Mouse (Mus musculus) liver, embryonic 13.5 days (tissue): ENCODE results near the gene Baiap2l2. TPM values are rescaled to one million over a fixed set of nuclear protein-coding genes. Genes with fewer than 3 reads are reported as not detected.

Source experiments
- ATAC-seq: fragments of 200-750 bp; cut with Nextera tagmentation; 2 replicates; pipeline ENCODE4 v1.8.0; 2017; ENCODE audit warnings: low read depth, mild to moderate bottlenecking, moderate number of reproducible peaks, moderate library complexity
- DNase-seq: peaks from one replicate; pipeline ENCODE4 v3.0.0; 2022
- H3K27ac ChIP-seq: fragments of 300-500 bp; sonication (generic); 2 replicates; pipeline ENCODE4 v1.5.1; 2015; ENCODE audit warnings: moderate library complexity, mild to moderate bottlenecking, inconsistent platforms
- H3K27me3 ChIP-seq: fragments of 300-500 bp; sonication (generic); 2 replicates; pipeline ENCODE4 v1.6.1; 2015; ENCODE audit warnings: mild to moderate bottlenecking, inconsistent platforms
- H3K36me3 ChIP-seq: fragments of 300-500 bp; sonication (generic); 2 replicates; pipeline ENCODE4 v1.6.1; 2015; ENCODE audit warnings: mild to moderate bottlenecking, inconsistent platforms
- H3K4me1 ChIP-seq: fragments of 300-500 bp; sonication (generic); replicated peaks from 2 replicates; pipeline ENCODE4 v1.6.1; 2015; ENCODE audit warnings: inconsistent platforms
- H3K4me2 ChIP-seq: fragments of 300-500 bp; sonication (generic); 2 replicates; pipeline ENCODE4 v1.6.1; 2015; ENCODE audit warnings: inconsistent platforms, mild to moderate bottlenecking, moderate library complexity
- H3K4me3 ChIP-seq: fragments of 300-500 bp; sonication (generic); replicated peaks from 2 replicates; pipeline ENCODE4 v1.5.1; 2015; ENCODE audit warnings: mild to moderate bottlenecking, inconsistent platforms
- H3K9ac ChIP-seq: fragments of 300-500 bp; sonication (generic); 2 replicates; pipeline ENCODE4 v1.6.1; 2015; ENCODE audit warnings: mild to moderate bottlenecking, inconsistent platforms
- H3K9me3 ChIP-seq: fragments of 300-500 bp; sonication (generic); replicated peaks from 2 replicates; pipeline ENCODE4 v1.6.1; 2016; ENCODE audit warnings: inconsistent platforms
- WGBS: fragments of 180-500 bp; shearing (Covaris S2); methylation state at CpG from one replicate; pipeline ENCODE4 v1.1.7; 2015; ENCODE audit not compliant: insufficient replicate concordance; 5-methylcytosine and 5-hydroxymethylcytosine counted together
- polyA plus RNA-seq: library from polyadenylated mRNA; unstranded; fragments of >200 nt; fragmentation: Nextera tagmentation; extraction: Ambion mirVana; gene quantifications from 2 replicates; pipeline ENCODE4 v1.2.1, GENCODE M21; 2015

Baiap2l2 gene
- polyA plus RNA-seq, 1 experiment from 2014 or later: 1.8 TPM

DNA sequence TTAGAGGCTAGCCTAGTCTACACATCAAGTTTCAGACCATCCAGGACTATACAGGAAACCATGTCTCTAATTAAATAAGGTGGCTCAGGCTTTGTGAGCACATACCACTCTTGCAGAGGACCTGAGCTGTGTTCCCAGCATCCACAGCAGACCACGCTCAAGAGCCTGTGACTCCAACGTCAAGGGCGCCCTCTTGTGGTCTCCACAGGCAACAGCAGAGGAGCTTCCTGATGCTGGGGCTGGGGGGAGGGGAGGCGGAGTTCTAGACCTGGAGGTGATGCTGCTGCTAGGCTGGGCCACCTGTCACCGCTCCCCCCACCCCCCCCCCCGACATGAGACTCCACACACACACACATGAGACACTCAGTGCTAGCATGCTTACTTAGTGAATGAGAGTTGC is 5.1 kb downstream of the Baiap2l2 start:
- Histone ChIP-seq H3K36me3 (no peaks in the 10 kb centered on the region), H3K27ac (no peak overlapping the region), H3K9me3 (no peaks in the 10 kb centered on the region), H3K4me2 (no peak overlapping the region), H3K9ac (no peak overlapping the region), H3K4me3 (no peak overlapping the region), H3K27me3 (no peaks in the 10 kb centered on the region), H3K4me1 (peaks cover 33% of the 10 kb centered on the region)
- WGBS: 28% methylated on average over 6 of the region's 6 CpGs
- ATAC-seq (no peak), DNase-seq (no peak)

DNA sequence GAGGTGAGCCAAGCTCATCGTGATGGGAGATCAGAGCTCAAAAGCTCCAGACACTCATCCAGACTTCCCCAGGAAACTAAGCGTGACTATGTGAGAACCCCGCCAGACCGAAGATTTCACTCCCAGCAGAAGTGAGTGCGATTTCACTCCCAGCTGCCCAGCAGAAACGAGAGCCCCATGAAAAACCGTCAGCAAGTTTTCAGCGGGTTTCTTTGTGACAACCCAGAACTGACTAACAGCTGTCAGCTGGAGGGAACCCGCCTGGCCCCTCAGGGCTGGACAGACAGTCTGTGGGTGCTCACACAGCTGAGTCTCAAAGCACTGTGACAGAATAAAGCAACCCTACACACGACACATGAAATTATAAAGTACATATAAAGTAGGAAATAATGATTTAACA is 7.6 kb downstream of the Baiap2l2 start:
- H3K4me1 ChIP-seq: peaks cover 26% of the 10 kb centered on the region
- no peaks in the 10 kb centered on the region for H3K9me3 ChIP-seq
- DNase-seq: no peak
- ATAC-seq: no peak
- H3K4me3 ChIP-seq: no peak overlapping the region
- H3K4me2 ChIP-seq: no peak overlapping the region
- no peaks in the 10 kb centered on the region for H3K36me3 ChIP-seq
- H3K27ac ChIP-seq: no peak overlapping the region
- WGBS: 58% methylated on average over 10 of the region's 10 CpGs
- H3K9ac ChIP-seq: no peak overlapping the region
- 0 out of 2 replicates have a peak, but pooled peaks cover 3% of the 10 kb centered on the region for H3K27me3 ChIP-seq

DNA sequence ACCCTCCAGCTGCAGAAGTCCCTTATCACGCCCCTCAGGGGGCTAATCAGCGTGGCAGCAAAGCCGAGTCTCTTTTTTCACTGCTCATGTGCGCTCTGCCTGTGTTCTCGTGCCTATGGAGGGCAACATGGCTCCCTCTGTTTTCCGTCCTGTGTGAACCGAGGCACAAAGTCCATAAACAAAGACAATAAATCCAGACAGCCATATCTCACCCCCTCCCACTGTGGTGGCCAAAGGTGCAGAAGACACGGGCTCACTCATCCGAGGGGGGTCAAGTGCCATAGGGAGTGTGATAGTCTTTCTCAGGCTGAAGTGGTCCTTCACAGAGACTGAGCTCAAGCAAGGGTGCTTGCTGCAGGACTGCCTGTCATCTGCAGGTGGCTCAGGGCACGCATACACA is 12.3 kb downstream of the Baiap2l2 start:
- no peak for ATAC-seq
- no peak for DNase-seq
- Histone ChIP-seq H3K27me3 (peaks cover 21% of the 10 kb centered on the region; the same call in 1 of the 2 replicates), H3K9me3 (no peaks in the 10 kb centered on the region), H3K9ac (no peak overlapping the region), H3K4me3 (no peak overlapping the region), H3K27ac (no peak overlapping the region), H3K4me1 (peaks cover 14% of the 10 kb centered on the region), H3K36me3 (no peaks in the 10 kb centered on the region), H3K4me2 (no peak overlapping the region)
- 45% methylated on average over 10 of the region's 10 CpGs for WGBS

DNA sequence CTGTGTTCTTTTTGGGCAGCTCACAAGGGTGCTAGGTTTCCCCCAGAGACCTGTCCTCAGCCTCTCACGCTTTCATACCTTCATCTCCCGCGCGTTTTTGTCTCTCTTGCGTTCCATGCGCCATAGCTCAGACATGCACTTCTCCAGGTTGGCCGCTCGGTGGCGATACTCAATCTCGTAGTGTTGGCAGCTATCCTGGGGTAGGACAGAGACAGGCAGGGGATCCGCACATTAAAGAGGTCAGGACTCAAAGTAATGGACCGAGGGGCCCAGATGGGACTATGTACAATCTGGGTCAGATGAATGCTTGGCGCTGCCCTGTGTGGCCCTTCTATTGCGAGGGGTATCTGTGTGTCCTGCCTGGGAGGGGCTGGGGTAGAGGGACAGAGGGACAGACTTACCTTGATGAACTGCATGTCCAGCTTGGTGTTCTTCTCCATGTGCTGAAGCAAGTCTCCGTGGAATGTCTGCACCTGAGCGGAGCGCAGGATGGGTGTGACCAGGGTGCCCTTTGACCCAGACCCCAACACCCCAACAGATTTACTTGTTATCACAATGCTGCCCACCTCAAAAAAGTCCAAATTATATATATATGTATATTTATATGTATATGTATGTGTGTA is 14.1 kb downstream of the Baiap2l2 start:
- Histone ChIP-seq H3K9me3 (no peaks in the 10 kb centered on the region), H3K36me3 (no peaks in the 10 kb centered on the region), H3K9ac (no peak overlapping the region), H3K4me2 (peak overlapping the region; percentile 64), H3K27ac (no peak overlapping the region), H3K4me3 (peak overlapping the region; percentile 41), H3K27me3 (peaks cover 36% of the 10 kb centered on the region; the same call in 1 of the 2 replicates), H3K4me1 (peaks cover 14% of the 10 kb centered on the region)
- WGBS: 13% methylated on average over 17 of the region's 17 CpGs
- peak; percentile 35 for DNase-seq
- ATAC-seq: 0 out of 2 replicates have a peak, but pooled peaks have one; percentile 12

DNA sequence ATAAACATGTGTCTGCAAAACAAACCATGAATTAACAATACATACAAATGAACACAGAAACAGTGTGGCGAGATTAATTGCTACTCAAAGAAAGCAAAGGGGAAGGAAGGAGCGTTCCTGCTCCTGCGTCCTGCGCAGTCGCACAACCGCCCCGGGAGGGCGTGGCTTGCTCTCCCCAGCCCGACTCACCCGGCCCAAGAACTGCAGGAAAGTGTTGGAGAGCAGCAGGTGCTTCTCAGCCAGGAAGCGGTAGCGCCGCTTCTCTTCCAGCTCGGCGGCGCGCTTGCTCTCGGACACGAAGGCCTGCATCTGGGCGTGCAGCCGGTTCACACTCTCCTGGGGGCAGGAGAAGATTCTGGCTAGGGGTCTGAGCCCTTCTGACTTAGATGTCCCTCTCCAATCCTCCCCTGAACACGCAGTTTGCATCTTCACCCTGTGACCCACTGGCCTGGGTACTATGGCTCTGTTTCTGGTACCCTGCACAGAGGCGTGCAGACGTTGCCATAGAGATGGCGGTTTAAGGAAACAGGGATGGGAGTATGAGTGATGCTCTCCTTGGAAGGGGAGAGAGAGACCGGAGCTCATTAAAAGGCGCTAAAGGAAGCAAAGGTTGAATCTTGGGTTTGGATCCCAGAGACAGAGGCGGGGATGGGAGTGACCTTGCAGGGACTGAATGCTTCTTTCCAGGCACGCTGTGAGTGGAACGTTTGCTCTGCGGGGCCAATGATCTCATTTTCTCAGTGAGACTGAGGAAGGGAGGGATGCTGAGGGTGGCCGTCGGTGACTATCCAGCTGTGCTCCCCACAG is 14.8 kb downstream of the Baiap2l2 start:
- no peak overlapping the region for H3K27ac ChIP-seq
- H3K9me3 ChIP-seq: no peaks in the 10 kb centered on the region
- peaks cover 14% of the 10 kb centered on the region for H3K4me1 ChIP-seq
- peak; percentile 62 for DNase-seq
- peak; percentile 68 for ATAC-seq
- H3K27me3 ChIP-seq: peaks cover 41% of the 10 kb centered on the region; the same call in 1 of the 2 replicates
- H3K4me3 ChIP-seq: peak overlapping the region; percentile 41
- 2% methylated on average over 33 of the region's 33 CpGs for WGBS
- peak overlapping the region; percentile 49 for H3K9ac ChIP-seq
- no peaks in the 10 kb centered on the region for H3K36me3 ChIP-seq
- H3K4me2 ChIP-seq: peak overlapping the region; percentile 64

DNA sequence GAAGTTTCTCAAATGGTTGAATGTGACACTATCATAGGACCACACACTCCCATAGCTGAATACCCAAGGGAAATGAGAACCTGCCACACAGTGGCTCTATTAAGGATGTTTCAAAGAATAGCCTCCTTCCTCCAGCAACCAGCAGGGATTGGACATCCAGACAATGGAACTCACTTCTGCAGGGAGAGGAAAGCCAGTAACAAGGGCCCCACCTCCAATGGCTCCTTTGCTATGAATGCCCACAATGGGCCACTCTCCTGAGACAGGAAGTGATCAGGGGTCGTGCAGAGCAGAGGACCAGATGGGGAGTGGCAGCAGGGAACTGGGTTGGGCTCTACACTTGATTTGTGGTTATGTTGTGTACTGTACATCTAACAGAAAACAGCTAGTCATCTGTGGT is 16.8 kb downstream of the Baiap2l2 start:
- no peak for DNase-seq
- Histone ChIP-seq H3K36me3 (no peaks in the 10 kb centered on the region), H3K4me3 (no peak overlapping the region), H3K9me3 (no peaks in the 10 kb centered on the region), H3K9ac (no peak overlapping the region), H3K4me1 (peaks cover 14% of the 10 kb centered on the region), H3K4me2 (no peak overlapping the region), H3K27ac (no peak overlapping the region), H3K27me3 (peaks cover 56% of the 10 kb centered on the region)
- no peak for ATAC-seq
- 8% methylated on average over 1 of the region's 1 CpGs for whole genome bisulfite sequencing

DNA sequence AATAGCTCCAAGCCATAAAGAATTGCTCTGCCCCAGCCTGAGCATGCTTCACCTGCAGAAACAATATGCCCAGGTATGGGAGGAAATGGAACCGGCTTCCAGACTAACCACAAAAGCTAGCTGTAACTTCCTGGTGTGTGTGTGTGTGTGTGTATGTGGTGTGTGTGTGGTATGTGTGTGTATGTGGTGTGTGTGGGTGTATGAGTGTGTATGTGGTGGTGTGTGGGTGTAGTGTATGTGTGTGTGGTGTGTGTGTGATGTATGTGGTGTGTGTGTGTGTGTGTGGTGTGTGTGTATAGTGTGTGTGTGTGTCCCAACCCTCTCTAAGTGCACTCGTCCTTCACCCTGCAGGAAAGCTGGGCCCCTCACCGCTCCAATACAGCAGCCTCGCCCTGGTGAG is 20.0 kb downstream of the Baiap2l2 start:
- Histone ChIP-seq H3K9ac (no peak overlapping the region), H3K27me3 (peaks cover 75% of the 10 kb centered on the region), H3K4me2 (no peak overlapping the region), H3K36me3 (no peaks in the 10 kb centered on the region), H3K4me3 (no peak overlapping the region), H3K27ac (no peak overlapping the region), H3K4me1 (peaks cover 16% of the 10 kb centered on the region), H3K9me3 (no peaks in the 10 kb centered on the region)
- WGBS: 42% methylated on average over 4 of the region's 4 CpGs
- DNase-seq (no peak), ATAC-seq (no peak)

DNA sequence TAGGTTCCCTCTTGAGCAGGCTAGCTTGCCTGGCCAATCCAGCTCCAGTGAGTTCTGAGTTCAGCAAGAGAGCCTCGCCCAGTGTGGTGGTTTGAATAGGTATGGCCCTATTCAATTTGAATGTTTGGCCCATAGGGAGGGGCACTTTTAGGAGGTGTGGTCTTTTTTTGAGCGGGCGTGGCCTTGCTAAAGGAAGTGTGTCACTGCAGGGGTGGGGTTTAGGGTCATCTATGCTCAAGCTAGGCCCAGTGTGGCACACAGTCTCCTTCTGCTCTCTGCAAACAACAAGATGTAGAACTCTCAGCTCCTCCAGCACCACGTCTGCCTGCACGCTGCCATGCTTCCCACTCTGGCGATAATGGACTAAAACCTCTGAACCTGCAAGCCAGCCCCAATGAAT is 21.6 kb downstream of the Baiap2l2 start:
- Histone ChIP-seq H3K4me2 (no peak overlapping the region), H3K9ac (no peak overlapping the region), H3K36me3 (no peaks in the 10 kb centered on the region), H3K9me3 (no peaks in the 10 kb centered on the region), H3K4me3 (no peak overlapping the region), H3K4me1 (peaks cover 14% of the 10 kb centered on the region), H3K27ac (no peak overlapping the region), H3K27me3 (peaks cover 90% of the 10 kb centered on the region)
- WGBS: 72% methylated on average over 6 of the region's 6 CpGs
- no peak for ATAC-seq
- DNase-seq: no peak

DNA sequence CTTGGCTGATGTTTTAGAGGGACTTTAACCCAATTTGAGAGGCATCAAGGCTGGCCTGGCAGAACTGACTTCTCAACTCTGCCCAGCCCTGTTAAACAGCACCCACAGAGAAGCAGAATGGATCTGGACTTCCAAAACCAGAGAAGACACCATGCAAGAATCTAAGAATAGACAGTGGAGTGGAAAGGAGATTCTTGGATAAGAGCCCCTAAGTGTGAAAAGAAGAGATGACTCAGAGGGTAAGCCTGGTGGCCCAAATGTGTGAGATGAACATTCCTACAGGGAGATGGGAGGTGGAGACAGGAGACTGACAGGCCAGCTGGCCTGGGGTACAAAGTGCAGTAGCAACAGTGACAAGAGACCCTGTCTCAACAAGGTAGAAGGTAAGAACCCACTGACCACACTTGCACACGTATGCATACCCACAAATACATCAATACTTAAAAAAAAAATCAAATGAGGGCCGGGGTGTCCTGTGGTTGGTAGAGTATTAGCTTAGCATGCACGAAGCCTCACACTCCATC is 22.5 kb downstream of the Baiap2l2 start:
- no peak overlapping the region for H3K4me3 ChIP-seq
- WGBS: 64% methylated on average over 3 of the region's 3 CpGs

DNA sequence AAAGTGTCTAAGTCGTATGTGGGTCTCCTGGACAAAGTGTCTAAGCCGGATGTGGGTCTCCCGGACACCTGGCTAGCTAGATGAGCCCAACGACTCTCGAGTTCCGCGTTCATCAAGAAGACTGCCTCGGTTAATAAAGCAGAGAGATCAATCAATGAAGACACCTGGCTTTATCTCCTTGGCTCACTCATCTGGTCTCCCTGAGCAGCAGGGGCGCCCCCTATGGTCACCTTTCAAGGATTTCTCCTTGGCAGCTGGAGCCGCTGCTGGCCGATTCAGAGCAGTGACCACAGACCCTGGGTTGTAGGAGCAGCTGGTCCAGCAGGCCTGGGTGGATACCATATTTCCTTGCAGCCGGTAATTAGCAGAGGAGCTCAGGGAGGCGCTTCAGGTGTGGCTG is 23.0 kb downstream of the Baiap2l2 start:
- H3K36me3 ChIP-seq: no peaks in the 10 kb centered on the region
- no peaks in the 10 kb centered on the region for H3K9me3 ChIP-seq
- ATAC-seq: no peak
- no peak overlapping the region for H3K9ac ChIP-seq
- WGBS: 17% methylated on average over 13 of the region's 13 CpGs
- H3K4me3 ChIP-seq: no peak overlapping the region
- peaks cover 89% of the 10 kb centered on the region for H3K27me3 ChIP-seq
- H3K4me2 ChIP-seq: no peak overlapping the region
- H3K4me1 ChIP-seq: peaks cover 14% of the 10 kb centered on the region
- no peak overlapping the region for H3K27ac ChIP-seq
- DNase-seq: no peak

More for the DNA sequence above, 22.5 kb downstream of the Baiap2l2 start:
- ATAC-seq (no peak), DNase-seq (no peak)
- Histone ChIP-seq H3K9me3 (no peaks in the 10 kb centered on the region), H3K27ac (no peak overlapping the region), H3K4me2 (no peak overlapping the region), H3K9ac (no peak overlapping the region), H3K27me3 (peaks cover 92% of the 10 kb centered on the region), H3K36me3 (no peaks in the 10 kb centered on the region), H3K4me1 (peaks cover 14% of the 10 kb centered on the region)

DNA sequence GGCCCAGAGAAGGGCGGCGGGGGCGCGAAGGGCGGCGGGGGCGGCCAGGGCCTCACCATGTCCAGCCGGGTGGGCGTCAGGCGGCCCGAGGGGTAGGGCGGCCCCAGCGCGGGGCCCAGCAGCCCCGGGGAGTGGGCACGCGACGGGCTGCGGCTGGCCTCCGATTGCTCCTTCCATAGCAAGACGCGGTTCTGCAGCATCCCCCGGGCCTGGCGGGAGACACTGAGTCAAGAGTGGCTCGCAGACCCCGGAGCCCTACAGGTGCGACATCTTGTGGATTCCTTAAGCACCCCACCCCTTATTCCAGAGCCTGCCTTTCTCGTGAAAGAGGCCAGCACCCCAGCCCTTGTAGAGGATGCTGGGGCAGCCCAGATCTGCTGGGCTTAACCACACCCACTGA is 23.6 kb downstream of the Baiap2l2 start:
- peak overlapping the region; percentile 39; the same call in 1 of the 2 replicates for H3K9ac ChIP-seq
- H3K27me3 ChIP-seq: peaks cover 83% of the 10 kb centered on the region
- DNase-seq (no peak), ATAC-seq (no peak)
- H3K4me1 ChIP-seq: peaks cover 14% of the 10 kb centered on the region
- no peaks in the 10 kb centered on the region for H3K36me3 ChIP-seq
- peak overlapping the region; percentile 72 for H3K4me2 ChIP-seq
- peak overlapping the region; percentile 54 for H3K4me3 ChIP-seq
- under 1% methylated on average over 28 of the region's 28 CpGs for WGBS
- no peaks in the 10 kb centered on the region for H3K9me3 ChIP-seq
- H3K27ac ChIP-seq: no peak overlapping the region
